Mouse (Mus musculus): ENCODE data around the gene Apc2.

DNA sequence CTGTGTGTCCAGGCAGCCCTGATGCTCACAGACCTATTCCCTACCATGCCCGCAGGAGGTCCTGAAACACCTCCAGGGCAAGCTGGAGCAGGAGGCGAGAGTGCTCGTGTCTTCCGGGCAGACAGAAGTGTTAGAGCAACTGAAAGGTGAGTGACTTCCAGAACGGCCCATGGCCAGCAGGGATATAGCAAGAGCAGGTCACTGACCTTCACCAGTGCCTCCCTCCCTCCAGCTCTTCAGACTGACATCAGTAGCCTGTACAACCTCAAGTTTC lies 6.2 kb downstream of the Apc2 start:
- TF ChIP-seq CTCF (IDR thresholded peaks at IDR 0.05) (no peak), POLR2A (IDR thresholded peaks at IDR 0.05; ENCODE audit: insufficient read depth, low read depth, low read length) (no peak)
